Mouse (Mus musculus) retina, adult 2 months (tissue): ENCODE data around the gene Hcrtr1.

Source experiments
- DNase-seq: peaks from one replicate; pipeline ENCODE4 v3.0.0-alpha.2; 2012; ENCODE audit warnings: low read depth, low spot score

Hcrtr1 gene

DNA sequence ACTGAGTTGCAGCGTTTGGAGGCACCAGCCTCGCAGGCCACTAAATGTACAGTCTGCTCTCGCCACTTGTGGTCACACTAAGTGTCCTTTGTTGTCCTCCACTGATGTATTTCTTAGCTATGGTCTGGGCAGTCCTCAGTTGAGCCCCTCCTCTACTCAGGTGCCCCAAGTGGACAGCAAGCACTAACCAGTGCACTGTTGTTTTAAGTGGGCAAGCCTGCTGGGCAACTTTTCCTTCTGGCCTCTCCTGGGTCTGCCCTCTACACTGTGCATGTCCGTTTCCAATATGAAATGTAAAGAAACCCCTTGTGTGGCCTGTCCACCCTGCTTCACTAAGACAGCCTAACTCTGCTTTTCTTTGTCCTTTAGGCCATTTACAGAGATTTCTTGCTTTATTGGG, 15.0 kb downstream of the Hcrtr1 start:
- DNase-seq = no peak

DNA sequence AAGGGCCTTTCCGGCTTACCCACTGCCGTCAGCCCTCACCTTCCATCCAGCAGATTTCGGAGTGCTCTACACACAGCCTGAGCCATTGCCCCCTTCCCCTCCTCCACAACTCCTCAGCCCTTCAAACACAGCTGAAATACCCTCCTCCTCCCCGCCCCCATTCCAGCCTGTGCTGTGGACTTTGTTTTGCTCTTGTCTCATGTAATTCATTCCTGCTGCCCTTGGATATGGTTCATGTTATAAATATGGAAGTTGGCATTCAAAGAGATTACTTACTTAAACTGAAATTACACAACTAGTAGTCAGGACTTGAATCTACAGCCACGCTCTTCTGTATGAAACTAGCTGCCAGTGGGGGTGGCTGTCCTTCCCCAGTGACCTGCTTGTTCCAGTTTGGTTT, 16.1 kb downstream of the Hcrtr1 start:
- no peak for DNase-seq

GRCm38 (mm10) chr4:130121560-130121959, 17.6 kb downstream of the Hcrtr1 start:
- DNase-seq = no peak

GRCm38 (mm10) chr4:130120752-130121151, 18.4 kb downstream of the Hcrtr1 start:
- DNase-seq = no peak

DNA sequence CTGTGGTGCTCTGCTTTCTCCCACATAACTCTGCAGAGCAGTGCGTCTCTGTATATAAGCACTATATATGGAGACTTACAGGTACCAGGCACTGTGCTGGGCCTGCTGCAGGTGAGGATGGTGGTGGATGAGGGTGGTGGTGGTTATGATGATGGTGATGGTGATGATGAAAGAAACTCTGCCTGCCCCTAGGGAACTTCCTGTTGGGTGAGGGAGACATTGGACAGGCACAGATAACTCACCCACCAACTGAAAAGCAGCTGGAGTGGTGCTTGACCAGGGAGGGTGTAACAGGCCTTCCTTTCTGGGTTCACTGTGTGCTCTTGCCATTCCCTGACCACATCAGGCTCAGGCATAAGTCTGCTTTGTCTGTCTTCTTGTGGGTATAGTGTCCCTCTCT, 26.4 kb downstream of the Hcrtr1 start:
- DNase-seq = no peak

DNA sequence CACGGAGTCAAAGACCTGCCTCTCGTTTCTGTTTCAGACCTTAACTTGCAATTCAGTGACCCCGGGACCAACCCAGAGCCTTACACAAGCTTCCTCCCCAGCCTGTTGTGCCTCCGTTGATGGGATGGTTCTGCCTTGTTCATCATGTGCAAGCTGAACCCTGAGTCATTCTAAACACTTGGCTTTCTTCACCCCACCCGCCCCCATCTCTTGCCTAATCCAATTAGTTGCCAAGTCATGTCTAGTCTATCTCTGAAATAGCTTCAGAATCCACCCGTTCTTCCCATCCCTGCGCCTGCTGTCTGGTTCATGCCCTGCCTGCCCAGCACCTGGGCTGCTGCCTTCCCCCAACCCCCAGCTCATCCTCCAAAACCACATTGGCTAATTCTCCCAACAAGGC, 26.9 kb downstream of the Hcrtr1 start:
- peak; percentile 32 for DNase-seq

DNA sequence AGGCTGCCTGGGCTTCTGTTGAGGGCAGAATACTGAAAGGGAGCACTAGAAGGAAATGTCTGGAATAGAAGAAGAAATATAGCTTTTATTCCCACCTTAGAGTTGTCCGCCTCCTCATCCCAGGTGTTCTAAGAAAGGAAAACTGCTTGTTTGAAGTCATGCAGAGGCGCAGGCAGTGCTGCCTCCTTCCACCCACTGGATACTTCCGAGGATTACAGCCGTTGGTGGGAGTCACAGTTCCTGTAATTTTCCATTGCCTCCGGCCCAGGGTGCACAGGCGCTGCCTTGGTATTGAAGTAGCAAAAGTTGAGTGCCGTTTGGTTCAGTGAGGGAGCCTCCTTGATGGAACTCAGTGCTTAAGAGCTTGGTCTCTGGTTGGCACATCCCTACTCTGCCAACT, 29.1 kb downstream of the Hcrtr1 start:
- DNase-seq = no peak

DNA sequence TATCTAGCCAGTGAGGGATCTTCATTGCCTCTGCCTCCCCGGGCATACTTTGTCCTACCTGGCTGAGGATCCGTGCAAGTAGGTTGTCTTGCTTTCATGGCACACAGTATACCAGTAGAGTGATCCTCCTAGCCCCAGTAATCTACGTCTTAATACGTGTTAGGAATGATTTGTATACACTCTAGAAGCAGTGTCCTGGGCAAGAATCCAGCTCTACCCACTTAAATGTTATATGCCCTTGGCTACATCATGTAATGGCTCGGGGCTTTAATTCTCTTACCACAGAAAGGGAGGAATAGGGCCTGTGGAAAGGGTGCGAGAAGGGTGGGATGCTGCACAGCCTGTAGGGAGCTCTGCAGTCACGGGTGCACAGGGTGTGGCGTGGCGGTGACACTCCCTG, 29.5 kb downstream of the Hcrtr1 start:
- DNase-seq = no peak

DNA sequence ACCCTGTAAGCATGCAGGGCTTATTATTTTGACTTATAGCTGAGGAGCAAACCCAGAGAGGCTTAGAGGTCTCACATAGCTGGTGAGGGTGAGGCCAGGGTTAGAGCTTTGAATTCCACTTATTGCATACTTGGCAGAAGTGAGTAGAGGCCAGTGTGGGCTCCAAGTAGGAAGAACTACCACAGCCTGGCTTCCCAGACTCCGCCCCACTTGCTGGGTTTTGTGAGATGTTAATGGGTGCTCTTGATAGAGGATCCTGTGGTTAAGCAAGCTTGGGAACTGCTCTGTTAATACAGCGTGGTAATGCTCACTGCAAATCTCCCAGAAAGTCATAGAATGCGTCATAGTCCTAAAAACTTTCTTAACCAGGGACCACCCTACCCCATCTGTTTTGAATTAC, 30.2 kb downstream of the Hcrtr1 start:
- DNase-seq = no peak

GRCm38 (mm10) chr4:130107444-130108131, 31.6 kb downstream of the Hcrtr1 start:
- DNase-seq = peak; percentile 100

DNA sequence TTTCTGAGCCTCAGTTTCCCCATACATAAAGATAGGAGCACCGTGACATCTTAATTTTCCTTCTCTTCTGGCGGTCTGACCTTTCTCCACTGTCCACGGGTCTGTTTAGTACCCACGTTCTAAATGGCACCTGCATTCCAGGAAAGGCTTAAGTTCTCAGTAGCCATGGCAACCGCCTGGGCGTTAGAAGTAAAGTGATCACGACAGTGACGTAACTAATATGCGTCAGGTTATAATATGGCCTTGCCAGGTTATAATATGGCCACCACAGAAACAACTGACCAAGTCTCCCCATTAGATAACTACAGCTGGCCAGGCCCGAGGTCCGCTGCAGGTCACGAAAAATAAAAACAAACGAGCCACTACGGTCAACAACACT, 32.1 kb downstream of the Hcrtr1 start:
- DNase-seq = no peak

DNA sequence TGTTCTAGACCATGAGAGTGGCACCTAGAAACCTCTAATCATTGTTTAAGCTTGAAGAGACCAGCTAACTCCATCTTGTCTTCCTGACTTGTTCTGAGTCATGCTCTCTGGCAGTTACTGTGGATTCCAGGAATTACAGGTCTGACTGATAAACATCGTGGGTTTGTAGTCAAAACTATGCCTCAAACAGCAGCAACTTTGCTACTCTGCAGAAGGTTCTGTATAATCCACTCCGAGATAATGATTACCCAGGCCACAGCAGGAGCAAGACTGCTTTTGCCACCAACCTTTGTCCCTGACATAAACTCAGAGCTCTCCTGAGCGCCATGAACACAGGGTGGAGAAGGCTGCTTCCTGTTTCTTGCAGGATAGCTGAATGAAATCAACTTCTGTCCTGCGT, 34.6 kb downstream of the Hcrtr1 start:
- DNase-seq = no peak

DNA sequence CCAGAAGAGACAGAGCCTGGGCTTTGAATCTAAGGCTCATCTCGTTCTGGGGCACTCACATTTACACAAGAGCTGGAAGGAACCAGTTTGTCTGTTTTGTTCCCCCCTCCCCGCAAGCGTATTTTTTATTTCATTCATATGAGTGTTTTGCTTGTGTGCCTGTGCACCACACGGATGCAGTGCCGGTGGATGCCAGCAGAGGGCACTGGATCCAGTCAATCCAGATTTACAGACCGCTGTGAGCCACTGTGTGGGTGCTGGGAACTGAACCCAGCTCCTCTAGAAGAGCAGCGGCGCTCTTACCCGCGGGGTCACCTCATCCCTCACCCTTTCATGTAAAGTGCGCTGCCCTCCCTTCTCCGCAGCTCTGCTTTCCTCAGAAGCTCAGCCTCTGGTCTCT, 35.5 kb downstream of the Hcrtr1 start:
- no peak for DNase-seq

DNA sequence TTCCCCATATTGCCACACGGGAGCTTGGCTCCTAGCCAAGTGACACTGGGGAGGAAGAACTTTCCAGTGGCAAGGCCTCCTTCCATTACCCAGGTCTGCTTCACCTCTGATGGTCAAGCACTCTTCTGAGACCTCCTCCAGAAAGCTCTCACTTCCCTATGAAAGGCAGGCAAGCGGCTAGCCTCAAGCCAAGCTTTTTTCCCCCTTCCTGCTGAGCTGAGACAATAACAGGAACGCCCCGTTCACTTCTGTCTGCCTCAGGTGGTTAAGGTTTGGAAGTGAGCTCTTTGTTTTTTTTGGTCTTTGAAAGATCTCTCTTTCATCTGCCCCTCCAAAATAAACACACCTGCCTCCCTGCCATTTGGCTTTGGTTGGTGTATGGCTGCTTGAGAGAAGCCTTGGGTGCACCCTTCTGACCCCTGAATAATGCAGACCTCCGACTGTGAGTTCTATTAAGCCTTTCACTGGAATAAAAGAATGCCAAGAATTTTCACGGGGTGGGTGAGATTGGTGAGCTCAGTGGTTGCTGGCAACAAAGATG, 37.0 kb downstream of the Hcrtr1 start, which contains the start of gene Pef1:
Gene Pef1, plus strand, starts transcription at position 448 of the 541 bp plus-strand sequence.
- no peak for DNase-seq

GRCm38 (mm10) chr4:130101183-130101582, 38.0 kb downstream of the Hcrtr1 start:
- no peak for DNase-seq

DNA sequence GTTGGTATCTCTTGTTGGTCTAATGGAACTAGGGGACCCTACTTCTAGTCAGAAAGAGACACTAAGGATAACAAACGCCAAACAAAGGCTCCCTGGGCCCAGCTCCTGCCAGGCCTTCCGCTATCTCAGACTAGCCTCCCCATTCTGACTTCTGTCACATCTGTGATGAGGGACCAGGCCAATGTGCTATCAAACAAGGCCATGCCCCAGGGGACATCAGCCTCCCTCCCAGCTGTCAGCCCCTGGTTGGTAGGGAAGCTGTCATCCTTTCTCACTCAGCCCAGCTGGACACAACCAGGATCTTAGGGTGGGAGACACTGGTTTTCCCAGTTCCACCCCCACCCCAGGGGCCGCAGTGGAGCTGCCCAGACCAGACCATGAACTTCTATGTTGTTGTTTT, 44.0 kb downstream of the Hcrtr1 start:
- no peak for DNase-seq

GRCm38 (mm10) chr4:130087293-130087692, 51.9 kb downstream of the Hcrtr1 start:
- DNase-seq = peak; percentile 61

DNA sequence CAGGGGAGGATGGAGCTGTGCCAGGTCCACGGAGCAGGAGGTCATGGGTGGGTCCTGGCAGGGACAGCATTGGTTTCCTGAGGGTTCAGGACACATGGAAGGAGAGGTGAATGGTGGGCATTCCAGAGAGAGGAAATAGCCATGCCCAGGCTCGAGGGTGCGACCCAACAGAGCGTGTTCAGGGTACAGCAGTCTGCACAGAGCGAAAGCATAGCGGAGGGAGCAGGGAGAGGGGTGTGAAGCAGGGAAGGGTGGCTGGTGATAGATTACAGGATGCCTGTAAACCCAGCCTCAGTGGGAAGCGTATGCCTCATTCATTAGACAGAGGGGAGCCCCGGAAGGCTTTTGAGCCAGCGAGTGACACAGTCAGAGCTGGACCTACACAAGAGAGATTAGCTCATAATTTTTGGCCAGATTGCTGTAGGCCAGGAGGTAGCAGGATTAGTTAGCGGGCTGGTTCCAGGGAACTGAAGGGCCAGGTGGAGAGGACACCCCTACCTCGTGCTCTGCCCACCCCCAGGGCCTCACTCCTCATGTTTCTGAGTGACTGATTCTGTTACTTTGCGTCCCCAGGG, 53.8 kb downstream of the Hcrtr1 start:
- no peak for DNase-seq

GRCm38 (mm10) chr4:130084331-130084945, 54.7 kb downstream of the Hcrtr1 start:
- DNase-seq = no peak

DNA sequence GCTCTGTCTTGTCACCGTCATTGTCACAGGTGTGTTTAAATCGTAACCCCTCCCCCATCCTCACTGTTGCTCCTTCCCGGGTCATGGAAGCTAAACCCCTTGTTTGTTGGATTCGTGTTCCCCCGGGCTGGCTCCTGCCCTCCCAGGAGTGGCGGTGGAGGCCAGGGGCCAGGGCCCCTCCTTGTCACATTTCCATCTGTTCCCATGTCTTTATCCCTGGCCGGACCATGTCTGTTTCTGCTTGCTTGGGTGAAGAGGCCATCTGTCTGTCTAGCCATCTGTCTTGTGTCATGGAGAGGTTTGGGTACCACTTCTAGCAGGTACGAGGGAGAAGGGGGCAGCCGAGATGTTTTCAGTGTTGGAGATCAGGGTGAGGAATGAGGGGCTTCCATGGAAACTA, 56.9 kb downstream of the Hcrtr1 start:
- DNase-seq = no peak

DNA sequence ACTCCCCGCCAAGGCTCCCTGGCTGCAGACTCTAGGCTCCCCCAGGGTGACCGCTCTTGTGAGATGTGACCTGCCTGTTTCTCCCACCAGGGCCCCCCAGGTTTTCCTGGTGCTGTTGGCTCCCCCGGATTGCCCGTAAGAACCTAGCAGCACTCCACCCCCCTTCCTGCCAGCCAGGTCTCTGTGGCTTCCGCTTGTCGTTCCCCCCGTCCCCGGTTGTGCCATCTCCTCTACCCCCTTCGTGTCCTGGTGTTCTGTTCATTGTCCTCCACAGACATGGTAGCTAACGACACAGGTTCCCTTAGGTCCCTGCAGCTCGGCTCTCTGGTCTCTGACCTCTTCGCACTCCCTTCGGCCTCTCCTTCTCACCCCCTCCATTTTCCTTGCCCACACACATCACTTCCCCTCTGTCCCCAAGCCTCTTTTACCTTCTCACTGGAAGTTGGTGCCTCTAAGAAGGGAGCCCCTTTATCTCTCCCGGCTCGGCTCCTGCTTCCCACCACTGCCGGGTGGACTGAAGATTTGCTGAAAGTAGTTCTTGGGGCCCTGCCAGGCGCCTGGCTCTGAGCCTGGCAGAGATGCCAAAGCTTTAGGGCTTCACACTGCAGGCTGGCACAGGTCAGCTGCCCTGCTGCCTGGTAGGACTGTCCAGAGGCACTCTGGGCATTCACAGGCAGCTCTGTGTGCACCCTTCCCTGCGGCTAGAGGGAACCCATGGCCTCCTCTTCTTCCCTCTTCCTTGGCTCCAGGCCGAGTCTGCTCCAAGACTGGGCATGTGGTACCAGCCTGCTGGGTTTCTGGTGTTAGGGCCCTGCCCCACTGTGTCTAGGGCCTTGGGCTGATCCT, 57.6 kb downstream of the Hcrtr1 start:
- no peak for DNase-seq
